Mouse (Mus musculus) granulocyte monocyte progenitor cell, adult 5-6 weeks (primary cell): ENCODE results near the gene Fibin. TPM values are rescaled to one million over a fixed set of nuclear protein-coding genes. Genes with fewer than 3 reads are reported as not detected.

Experiments
- ATAC-seq: replicated peaks from 2 replicates; pipeline ENCODE4 v1.8.0; 2016; ENCODE audit warnings: mild to moderate bottlenecking, moderate TSS enrichment, inconsistent platforms; ENCODE audit not compliant: poor library complexity, severe bottlenecking
- total RNA-seq, 2 experiments: library from RNA; stranded (forward) in 1 of 2; stranded (reverse) in 1 of 2; fragments of 200-712, 200-1000 nt in 1 of 2; fragments of >200 nt in 1 of 2; fragmentation: Nextera tagmentation in 1 of 2; gene quantifications; 2 replicates each; pipeline ENCODE4 v1.2.3; 2014 to 2017

Gene Fibin
- total RNA-seq, 2 experiments from 2014 or later, result not detected

DNA sequence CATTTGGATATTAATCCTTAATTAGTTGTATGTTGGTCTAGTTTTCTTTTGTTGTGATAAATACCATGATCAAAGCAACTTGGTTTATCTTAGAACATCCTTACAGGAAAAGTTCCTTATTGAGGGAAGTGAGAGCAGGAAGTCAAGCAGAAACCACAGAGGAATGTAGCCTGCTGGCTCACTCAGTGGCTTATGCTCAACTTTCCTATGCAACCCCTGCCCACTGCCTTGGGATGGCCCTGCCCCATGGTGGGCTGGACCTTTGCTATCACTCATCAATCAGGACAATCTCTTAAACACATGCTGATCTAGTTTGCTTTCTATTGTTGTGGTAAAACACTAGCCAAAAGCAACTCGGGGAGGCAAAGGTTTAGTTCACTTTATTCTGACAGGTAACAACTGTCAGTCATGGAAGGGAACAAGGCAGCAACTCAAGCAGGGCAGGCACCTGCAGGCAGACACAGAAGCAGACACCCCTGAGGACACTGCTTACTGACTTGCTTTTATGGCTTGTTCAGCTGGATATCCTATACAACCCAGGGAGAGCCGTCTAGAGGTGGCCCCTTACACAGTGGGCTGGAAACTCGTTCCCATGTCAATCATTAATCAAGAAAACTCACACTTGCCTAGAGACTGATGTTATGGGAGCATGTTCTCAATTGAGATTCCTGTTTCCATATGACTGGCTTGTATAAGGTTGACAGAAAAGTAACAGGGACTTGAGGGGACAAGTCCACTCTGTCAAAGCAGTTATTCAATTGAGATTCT is 46.7 kb downstream of the Fibin start:
- no peak for ATAC-seq

DNA sequence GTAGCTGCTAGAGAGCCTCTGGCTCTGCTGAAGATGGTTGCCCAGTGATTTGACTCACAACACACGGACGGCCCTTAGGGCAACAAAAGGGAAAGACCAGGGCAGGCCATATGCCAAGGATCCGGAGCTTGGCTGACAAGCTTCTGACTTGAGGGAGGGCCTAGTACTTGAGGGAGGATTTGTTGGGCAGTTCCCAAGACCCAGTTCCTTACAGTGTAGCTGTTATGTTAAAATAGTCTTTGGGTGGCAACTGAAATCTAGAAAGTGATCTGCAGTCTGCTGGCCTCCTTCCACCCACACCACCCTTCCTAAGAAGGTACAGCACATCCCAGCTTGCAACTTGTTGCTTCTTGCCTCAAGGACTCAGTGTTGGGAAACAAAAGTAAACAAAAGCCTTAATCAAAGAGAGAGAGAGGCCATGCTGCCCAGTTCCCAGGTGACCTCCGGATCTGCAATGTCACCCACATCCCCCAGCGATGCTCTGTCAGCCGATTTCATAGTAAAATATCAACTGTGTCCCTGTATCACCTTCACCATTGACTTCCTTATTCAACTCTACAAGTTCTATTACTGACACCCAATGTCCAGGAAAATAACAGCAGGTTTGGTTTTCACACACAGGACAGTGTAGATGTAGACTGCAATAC is 48.4 kb downstream of the Fibin start, which contains the start of gene Bbox1:
TSS of gene Bbox1 (minus strand) at position 52 of the 647 bp plus-strand sequence.
- no peak for ATAC-seq

DNA sequence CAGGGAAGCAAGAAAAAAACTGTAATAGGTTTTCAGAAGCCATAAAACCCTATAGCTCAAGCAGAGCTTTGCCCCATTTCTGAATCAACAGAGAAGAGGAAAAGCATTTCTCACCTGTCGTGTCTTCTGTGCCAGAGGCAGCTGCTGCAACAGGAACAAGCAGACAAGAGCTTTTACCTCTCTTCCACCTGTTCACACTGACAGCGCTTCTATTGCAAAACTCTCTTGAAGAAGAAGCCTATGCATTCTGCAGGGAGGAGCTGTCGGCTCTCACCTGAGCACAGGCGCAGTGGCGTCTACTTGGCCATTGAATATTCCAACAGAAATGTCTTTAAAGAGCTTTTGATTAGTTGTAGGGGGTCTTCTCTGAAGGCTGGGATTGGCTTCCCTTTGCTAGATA is 48.9 kb downstream of the Fibin start:
- ATAC-seq, result no peak

DNA sequence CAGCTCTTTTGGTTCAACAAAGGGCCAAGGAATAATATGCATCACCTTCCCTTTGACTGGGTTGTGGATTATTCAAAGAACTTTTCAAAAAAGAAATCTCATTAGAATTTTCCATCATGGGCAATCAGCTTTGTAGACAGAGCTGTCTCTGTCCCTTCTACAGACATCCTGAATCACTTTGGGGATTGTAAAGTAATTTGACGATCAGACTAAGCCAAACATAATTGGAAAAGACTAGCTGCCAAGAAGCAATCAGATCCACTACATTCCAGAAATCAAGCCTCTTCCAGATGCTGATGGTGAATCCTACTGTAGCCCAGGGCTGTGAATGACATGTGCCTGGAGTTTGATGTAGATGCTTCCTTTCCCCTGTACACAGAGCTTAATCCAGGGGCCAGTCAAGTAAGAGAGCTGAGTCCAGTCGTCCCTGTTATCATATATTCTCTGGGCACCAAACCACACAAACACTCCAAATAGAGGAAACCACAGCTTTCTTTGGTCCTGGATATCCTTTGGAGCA is 49.6 kb downstream of the Fibin start:
- no peak for ATAC-seq

Other genes with a start within 250 kb of the Fibin start
- not detected in 2 replicates for gene Bbox1, start 48.6 kb downstream of the Fibin start, total RNA-seq (2014; fragmentation: Nextera tagmentation)
- gene Bbox1, start 48.6 kb downstream of the Fibin start, total RNA-seq (2017), result not detected in 2 replicates
- gene Slc5a12, start 234.1 kb upstream of the Fibin start, total RNA-seq (2014; fragmentation: Nextera tagmentation), result not detected in 2 replicates
- not detected in 2 replicates for gene Slc5a12, start 234.1 kb upstream of the Fibin start, total RNA-seq (2017)